Mouse (Mus musculus): ENCODE measurements at regions not wholly inside any gene's neighbourhood (a gene's known extent, or its start where the extent isn't known, plus 50 kb on each side); places are given as distances from the start of the nearest gene placed in this dataset.

DNA sequence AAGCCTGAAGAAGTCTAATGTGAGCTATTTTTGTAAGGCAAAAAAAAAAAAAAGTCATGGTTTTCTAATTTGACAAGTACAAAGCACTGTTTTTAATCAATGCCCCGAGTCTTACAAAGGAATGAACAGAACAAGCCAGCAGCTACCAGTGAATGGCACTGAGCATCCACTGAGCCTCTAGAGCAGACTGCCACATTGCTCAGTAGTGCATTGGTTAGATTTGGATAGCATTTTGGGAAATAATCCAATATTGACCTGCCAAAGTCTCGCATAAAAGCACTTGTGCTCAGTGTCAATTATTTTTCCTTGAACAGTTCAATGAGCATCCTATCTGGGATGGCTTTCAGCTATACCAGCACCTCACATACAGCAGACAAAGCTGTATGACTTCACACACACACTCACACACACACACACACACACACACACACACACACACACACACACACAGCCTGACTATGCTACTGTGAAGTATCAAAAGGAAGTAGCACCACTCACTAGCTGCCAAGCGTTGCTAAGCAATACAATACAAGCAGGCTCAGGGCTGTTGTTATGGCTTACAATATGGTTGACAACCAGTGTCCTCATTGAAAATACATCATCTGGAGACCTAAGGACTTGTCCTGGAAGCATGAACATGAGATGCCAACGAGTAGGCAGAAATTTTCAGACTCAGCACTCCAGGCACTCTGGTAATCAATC, 717.8 kb downstream of the Bcl11a start:
- TF ChIP-seq CTCF (conservative IDR thresholded peaks at IDR 0.05; ENCODE audit: low read length): no peak
- no peak for TF ChIP-seq NANOG (IDR thresholded peaks at IDR 0.05; ENCODE audit: borderline replicate concordance, low read length)
- TF ChIP-seq POU5F1 (IDR thresholded peaks at IDR 0.05; ENCODE audit: borderline replicate concordance, low read length): no peak

Data from E14TG2a.4 (cell line).